Mouse (Mus musculus) liver, embryonic 16.5 days (tissue): ENCODE data around the gene Setd1a. TPM values are rescaled to one million over a fixed set of nuclear protein-coding genes. Genes with fewer than 3 reads are reported as not detected.
A peak's percentile ranks its signal among the peaks of the same experiment; 100 is the strongest.

Experiments used
- ATAC-seq: fragments of 200-750 bp; cut with Nextera tagmentation; 2 replicates; pipeline ENCODE4 v1.8.0; 2017; ENCODE audit warnings: low read depth, mild to moderate bottlenecking, moderate number of reproducible peaks, moderate library complexity
- H3K27ac ChIP-seq: fragments of 300-500 bp; sonication (generic); 2 replicates; pipeline ENCODE4 v1.5.1; 2014; ENCODE audit warnings: mild to moderate bottlenecking, low read length
- H3K27me3 ChIP-seq: fragments of 300-500 bp; sonication (generic); 2 replicates; pipeline ENCODE4 v1.6.1; 2014; ENCODE audit warnings: low read depth, low read length, mixed read lengths; ENCODE audit not compliant: control insufficient read depth, insufficient read depth
- H3K36me3 ChIP-seq: fragments of 300-500 bp; sonication (generic); 2 replicates; pipeline ENCODE4 v1.6.1; 2014; ENCODE audit warnings: mild to moderate bottlenecking; ENCODE audit not compliant: control insufficient read depth, insufficient read depth
- H3K4me1 ChIP-seq: fragments of 300-500 bp; sonication (generic); 2 replicates; pipeline ENCODE4 v1.6.1; 2014; ENCODE audit warnings: low read depth, low read length, mixed read lengths; ENCODE audit not compliant: control insufficient read depth
- H3K4me2 ChIP-seq: fragments of 300-500 bp; sonication (generic); 2 replicates; pipeline ENCODE4 v1.6.1; 2014; ENCODE audit warnings: low read depth, low read length, mixed read lengths
- H3K4me3 ChIP-seq: fragments of 300-500 bp; sonication (generic); 2 replicates; pipeline ENCODE4 v1.5.1; 2014; ENCODE audit warnings: low read depth, mild to moderate bottlenecking, low read length
- H3K9ac ChIP-seq: fragments of 300-500 bp; sonication (generic); 2 replicates; pipeline ENCODE4 v1.6.1; 2014; ENCODE audit warnings: low read depth, low read length
- H3K9me3 ChIP-seq: fragments of 300-500 bp; sonication (generic); replicated peaks from 2 replicates; pipeline ENCODE4 v1.6.1; 2016; ENCODE audit warnings: low read length; ENCODE audit not compliant: control insufficient read depth
- WGBS: fragments of 180-500 bp; shearing (Covaris S2); extraction: QIAGEN DNeasy Blood & Tissue Kit; methylation state at CpG from one replicate; pipeline ENCODE4 v1.1.7; 2014; ENCODE audit not compliant: insufficient replicate concordance; 5-methylcytosine and 5-hydroxymethylcytosine counted together
- polyA plus RNA-seq: library from polyadenylated mRNA; unstranded; fragments of >200 nt; fragmentation: Nextera tagmentation; extraction: Ambion mirVana; gene quantifications from 2 replicates; pipeline ENCODE4 v1.2.1, GENCODE M21; 2015

The Setd1a gene
- polyA plus RNA-seq, 1 experiment from 2014 or later: 7.9 TPM

GRCm38 (mm10) chr7:127778350-127778749 is 1.9 kb downstream of the Setd1a start:
- Histone ChIP-seq H3K27ac (no peak overlapping the region; the same call in 1 of the 2 replicates), H3K4me1 (peaks cover 21% of the 10 kb centered on the region), H3K4me3 (peak overlapping the region; percentile 83), H3K4me2 (peak overlapping the region; percentile 84), H3K36me3 (peaks cover 17% of the 10 kb centered on the region), H3K9me3 (no peaks in the 10 kb centered on the region), H3K27me3 (no peaks in the 10 kb centered on the region), H3K9ac (peak overlapping the region; percentile 88)
- ATAC-seq: no peak
- 78% methylated on average over 4 of the region's 4 CpGs for WGBS

DNA sequence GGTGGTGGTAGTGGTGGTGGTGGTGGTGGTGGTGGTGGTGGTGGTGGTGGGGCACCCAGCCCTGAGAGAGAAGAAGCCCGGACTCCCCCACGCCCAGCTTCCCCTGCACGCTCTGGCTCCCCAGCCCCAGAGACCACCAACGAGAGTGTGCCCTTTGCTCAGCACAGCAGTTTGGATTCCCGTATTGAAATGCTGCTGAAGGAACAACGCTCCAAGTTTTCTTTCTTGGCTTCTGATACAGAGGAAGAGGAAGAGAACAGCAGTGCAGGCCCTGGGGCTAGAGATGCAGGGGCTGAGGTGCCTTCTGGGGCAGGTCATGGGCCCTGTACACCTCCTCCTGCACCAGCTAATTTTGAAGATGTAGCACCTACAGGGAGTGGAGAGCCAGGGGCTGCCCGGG is 8.8 kb downstream of the Setd1a start, which contains the start of gene Gm49388:
Gm49388 (plus strand) TSS at position 301 of the 400 bp plus-strand sequence.
- H3K4me3 ChIP-seq: no peak within 1 kb of the TSS
- no peak within 1 kb of the TSS for H3K9ac ChIP-seq
- H3K4me2 ChIP-seq: no peak within 1 kb of the TSS
- ATAC-seq: no peak
- no peak within 1 kb of the TSS for H3K27ac ChIP-seq
- 88% methylated on average over 7 of the region's 7 CpGs for WGBS
- H3K4me1 ChIP-seq: no peaks in the 10 kb centered on the region
- H3K36me3 ChIP-seq: peaks cover 65% of the 10 kb centered on the region
- H3K27me3 ChIP-seq: no peaks in the 10 kb centered on the region
- no peaks in the 10 kb centered on the region for H3K9me3 ChIP-seq

- Histone ChIP-seq H3K36me3 (peaks cover 50% of the 10 kb centered on the region), H3K27ac (no peak overlapping the region), H3K9ac (no peak overlapping the region), H3K4me2 (no peak overlapping the region), H3K4me1 (peaks cover 1% of the 10 kb centered on the region; the same call in 1 of the 2 replicates), H3K4me3 (no peak overlapping the region), H3K27me3 (no peaks in the 10 kb centered on the region), H3K9me3 (no peaks in the 10 kb centered on the region)
- WGBS: 84% methylated on average over 23 of the region's 23 CpGs
- no peak for ATAC-seq
These were observed 20.8 kb downstream of the Setd1a start for GRCm38 (mm10) chr7:127797076-127797845.

- no peak overlapping the region for H3K9ac ChIP-seq
- no peaks in the 10 kb centered on the region for H3K27me3 ChIP-seq
- peaks cover 2% of the 10 kb centered on the region; the same call in 1 of the 2 replicates for H3K4me1 ChIP-seq
- no peak overlapping the region for H3K4me2 ChIP-seq
- H3K27ac ChIP-seq: no peak overlapping the region
- 80% methylated on average over 4 of the region's 4 CpGs for WGBS
- H3K36me3 ChIP-seq: peaks cover 43% of the 10 kb centered on the region
- no peak for ATAC-seq
- no peak overlapping the region for H3K4me3 ChIP-seq
- no peaks in the 10 kb centered on the region for H3K9me3 ChIP-seq
These were observed 22.1 kb downstream of the Setd1a start for GRCm38 (mm10) chr7:127798591-127798990.

GRCm38 (mm10) chr7:127799211-127799610 is 22.7 kb downstream of the Setd1a start:
- H3K36me3 ChIP-seq: peaks cover 43% of the 10 kb centered on the region
- WGBS: 86% methylated on average over 13 of the region's 13 CpGs
- no peaks in the 10 kb centered on the region for H3K9me3 ChIP-seq

DNA sequence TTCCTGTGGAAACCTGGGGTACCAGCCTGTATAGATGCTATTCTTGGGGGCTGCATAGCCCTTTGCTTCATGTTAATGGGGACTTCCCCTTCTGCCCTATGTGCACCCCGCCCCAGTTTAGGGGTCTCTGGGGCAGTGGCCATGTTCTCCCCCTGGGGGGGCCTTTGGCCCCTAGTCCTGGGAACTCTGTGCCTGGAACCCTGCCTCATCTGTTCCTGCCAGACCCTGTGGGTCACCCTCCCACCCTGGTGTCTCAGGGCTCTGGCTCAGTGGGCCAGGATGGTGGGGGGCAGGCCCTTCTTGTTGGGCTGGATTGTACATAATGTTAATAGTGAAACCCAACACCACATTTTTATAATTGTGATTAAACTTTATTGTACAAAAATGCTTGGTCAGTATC is 23.3 kb downstream of the Setd1a start:
- Histone ChIP-seq H3K9me3 (no peaks in the 10 kb centered on the region), H3K4me2 (no peak overlapping the region), H3K27me3 (no peaks in the 10 kb centered on the region), H3K4me1 (peaks cover 10% of the 10 kb centered on the region), H3K4me3 (no peak overlapping the region), H3K36me3 (peaks cover 43% of the 10 kb centered on the region), H3K27ac (no peak overlapping the region), H3K9ac (no peak overlapping the region)
- no peak for ATAC-seq
- 58% methylated on average over 1 of the region's 1 CpGs for WGBS

More at GRCm38 (mm10) chr7:127799211-127799610, 22.7 kb downstream of the Setd1a start:
- no peak for ATAC-seq
- Histone ChIP-seq H3K27me3 (no peaks in the 10 kb centered on the region), H3K4me3 (no peak overlapping the region), H3K4me1 (peaks cover 5% of the 10 kb centered on the region), H3K9ac (no peak overlapping the region), H3K27ac (no peak overlapping the region), H3K4me2 (no peak overlapping the region)

- no peaks in the 10 kb centered on the region for H3K9me3 ChIP-seq
- peak; percentile 73 for ATAC-seq
- peak within 1 kb of the TSS; percentile 42 for H3K9ac ChIP-seq
- peak within 1 kb of the TSS; percentile 35 for H3K27ac ChIP-seq
- H3K36me3 ChIP-seq: peaks cover 39% of the 10 kb centered on the region
- H3K4me2 ChIP-seq: peak within 1 kb of the TSS; percentile 41
- H3K27me3 ChIP-seq: no peaks in the 10 kb centered on the region
- H3K4me3 ChIP-seq: peak within 1 kb of the TSS; percentile 24
- peaks cover 18% of the 10 kb centered on the region for H3K4me1 ChIP-seq
- 30% methylated on average over 4 of the region's 6 CpGs for WGBS
These were observed 24.1 kb downstream of the Setd1a start, which contains the start of gene Hsd3b7 for GRCm38 (mm10) chr7:127800435-127801009. TSS of gene Hsd3b7 (plus strand) at chr7:127800604.

DNA sequence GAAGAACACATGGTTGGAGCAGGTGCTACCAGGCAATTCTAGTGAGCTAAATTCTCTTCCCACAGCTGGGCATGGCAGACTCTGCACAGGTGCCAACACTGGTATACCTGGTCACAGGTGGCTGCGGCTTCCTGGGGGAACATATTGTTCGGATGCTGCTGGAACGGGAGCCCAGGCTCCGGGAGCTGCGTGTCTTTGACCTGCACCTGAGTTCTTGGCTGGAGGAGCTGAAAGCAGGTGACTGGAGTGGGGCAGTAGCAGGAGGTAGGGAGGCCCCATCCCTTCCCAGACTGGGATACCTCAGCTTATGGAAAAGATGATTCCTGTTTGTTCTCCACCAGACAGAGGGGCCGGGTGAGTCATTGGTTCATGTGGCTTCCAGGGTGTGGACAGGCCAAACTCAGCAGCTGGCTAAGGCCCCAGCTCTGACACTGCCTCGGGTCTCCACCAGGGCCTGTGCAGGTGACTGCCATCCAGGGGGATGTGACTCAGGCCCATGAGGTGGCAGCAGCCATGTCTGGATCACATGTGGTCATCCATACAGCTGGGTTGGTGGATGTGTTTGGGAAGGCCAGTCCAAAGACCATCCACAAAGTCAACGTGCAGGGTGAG is 24.6 kb downstream of the Setd1a start:
- WGBS: 70% methylated on average over 8 of the region's 8 CpGs
- H3K4me2 ChIP-seq: peak overlapping the region; percentile 41
- no peaks in the 10 kb centered on the region for H3K9me3 ChIP-seq
- peaks cover 33% of the 10 kb centered on the region for H3K36me3 ChIP-seq
- H3K9ac ChIP-seq: peak overlapping the region; percentile 42
- H3K4me1 ChIP-seq: peaks cover 22% of the 10 kb centered on the region
- H3K27ac ChIP-seq: peak overlapping the region; percentile 35
- peak; percentile 28 for ATAC-seq
- no peaks in the 10 kb centered on the region for H3K27me3 ChIP-seq
- peak overlapping the region; percentile 24 for H3K4me3 ChIP-seq
